Mouse (Mus musculus): ENCODE data around the gene Fam214a.

Fam214a gene

DNA sequence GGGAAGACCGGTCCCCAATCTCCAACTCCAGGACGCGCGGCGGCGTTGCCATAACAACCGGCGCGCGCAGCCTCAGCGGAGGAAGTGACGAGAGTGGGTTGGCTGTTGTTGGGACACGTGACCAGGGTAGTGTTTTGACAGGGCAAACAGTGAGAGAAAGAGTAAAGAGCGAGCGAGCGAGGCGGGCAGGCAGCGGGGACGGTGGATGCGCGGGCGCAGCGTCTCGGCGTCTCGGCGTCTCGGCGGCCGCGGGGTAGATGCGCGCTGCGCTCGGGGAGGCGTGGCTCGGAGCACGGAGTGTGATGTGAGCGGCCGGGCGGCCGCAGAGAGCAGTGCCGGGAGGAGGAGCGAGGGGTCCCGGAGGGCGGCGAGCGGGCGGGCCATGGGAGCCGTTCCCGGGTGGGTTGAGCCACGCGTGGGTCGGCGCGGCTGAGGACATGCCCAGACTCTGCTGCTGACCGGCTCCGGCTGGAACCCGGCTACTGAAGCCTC lies at the start of gene Fam214a:
Fam214a (plus strand) TSS at position 129 of the 492 bp plus-strand sequence.
- DNase-seq (ENCODE audit: low spot score): peak; percentile 95

DNA sequence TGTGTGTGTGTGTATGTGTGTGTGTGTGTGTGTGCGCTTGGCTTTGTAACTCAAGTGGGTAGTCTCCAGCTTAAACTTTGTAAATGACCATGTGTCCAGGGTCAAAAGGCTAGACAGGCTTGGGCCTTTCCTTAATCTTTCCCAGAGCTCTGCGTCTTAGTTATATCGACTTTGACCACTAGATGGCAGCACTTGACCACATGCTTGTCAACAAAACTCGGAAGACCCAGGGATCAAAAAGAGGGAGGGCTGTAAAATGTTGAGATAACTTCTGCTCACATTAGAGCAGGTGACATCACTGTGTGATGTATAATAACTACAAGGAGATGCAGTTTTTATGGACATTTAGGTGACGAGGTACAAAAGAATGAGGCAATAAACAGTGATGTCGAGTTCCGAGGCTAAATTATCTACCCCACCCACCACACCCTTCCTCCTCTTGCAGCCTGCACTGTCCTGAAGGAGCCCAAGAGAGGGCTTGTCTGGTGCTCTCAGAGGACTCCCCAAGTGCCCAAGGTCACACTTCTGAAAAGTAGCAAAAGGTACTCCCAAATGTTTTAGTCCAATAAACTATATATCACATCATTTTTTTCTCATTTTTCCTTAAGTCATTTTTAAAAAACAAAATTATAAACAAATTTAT lies 47.7 kb upstream of the Fam214a start:
- DNase-seq (ENCODE audit: low spot score): peak; percentile 85

DNA sequence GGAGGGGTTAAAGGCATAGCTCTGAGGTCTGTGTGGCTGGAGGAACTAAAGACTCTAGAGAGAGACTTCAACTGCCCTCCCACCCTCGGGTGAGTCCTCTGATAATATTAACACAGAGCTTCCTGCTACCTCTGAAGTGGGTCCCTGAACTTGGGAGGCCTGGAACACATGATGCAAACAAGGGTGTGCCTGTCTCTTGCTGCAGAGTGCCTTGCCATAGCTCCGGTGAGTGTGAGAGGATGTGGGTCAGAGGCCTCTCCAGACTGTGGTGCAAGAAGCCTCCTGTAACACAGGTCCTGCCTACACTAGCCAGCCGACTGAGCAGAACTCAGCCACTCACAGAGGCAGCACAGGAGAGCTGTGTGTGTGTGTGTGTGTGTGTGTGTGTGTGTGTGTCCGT lies 45.7 kb upstream of the Fam214a start:
- no peak for DNase-seq (ENCODE audit: low spot score)

DNA sequence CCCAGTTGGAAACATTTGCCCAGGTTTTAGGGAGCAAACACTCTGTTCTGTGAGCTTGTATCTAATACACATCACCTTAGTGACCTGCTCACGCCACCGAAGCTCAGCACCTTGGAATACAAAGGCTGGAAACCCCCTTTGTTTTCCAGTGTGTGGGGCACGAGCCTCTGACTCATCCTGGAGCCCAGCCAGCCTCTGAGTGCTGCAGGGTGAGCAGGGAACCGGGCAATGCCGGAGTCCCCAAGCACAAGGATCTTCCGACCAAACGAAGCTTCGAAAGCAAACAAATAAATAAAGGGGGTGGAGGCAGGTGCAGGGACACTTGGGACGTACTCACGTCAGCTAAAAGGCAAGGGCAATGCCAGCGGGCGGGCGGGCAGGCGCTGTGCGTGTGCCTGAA lies 43.4 kb upstream of the Fam214a start:
- DNase-seq (ENCODE audit: low spot score): peak; percentile 35

DNA sequence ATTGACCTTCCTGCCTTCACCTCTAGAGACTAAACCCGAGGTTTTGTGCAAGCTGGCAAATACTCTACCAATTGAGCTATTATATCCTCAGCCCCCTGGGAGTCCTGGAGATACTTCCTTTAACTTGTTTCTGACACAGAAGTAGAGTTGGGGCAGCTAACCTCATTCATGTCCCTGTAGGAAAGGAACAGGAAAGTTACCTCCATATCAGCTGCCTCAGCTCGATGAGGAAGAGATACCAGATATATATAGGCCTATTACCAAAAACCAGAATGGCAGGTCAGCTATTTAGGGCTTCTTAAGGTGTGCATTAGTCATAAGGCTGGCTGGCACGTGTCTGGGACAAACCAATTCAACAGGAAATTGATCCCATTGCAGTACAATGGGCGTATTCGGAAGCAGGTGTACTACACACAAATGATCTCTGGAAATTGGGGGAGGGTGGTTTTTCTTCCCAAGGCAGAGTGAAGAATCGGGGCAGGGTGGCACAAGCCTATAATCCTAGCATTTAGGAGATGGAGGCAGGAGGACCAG lies 42.4 kb upstream of the Fam214a start:
- no peak for DNase-seq (ENCODE audit: low spot score)

DNA sequence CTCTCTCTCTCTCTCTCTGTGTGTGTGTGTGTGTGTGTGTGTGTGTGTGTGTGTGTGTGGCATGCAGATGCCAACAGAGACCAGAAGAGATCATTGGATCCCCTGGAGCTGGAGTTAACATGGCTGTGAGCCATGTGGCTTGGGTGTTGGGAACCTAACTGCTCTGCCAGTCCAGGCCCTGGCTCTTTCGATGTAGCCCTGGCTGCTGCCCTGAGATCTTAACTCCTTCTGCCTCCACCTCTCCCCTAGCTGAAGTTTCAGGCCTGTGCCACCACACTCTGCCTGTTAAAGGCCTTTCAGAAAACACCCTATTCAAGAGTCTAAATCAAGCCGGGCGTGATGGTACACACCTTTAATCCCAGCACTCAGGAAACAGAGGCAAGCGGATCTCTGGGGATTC lies 41.3 kb upstream of the Fam214a start:
- no peak for DNase-seq (ENCODE audit: low spot score)

DNA sequence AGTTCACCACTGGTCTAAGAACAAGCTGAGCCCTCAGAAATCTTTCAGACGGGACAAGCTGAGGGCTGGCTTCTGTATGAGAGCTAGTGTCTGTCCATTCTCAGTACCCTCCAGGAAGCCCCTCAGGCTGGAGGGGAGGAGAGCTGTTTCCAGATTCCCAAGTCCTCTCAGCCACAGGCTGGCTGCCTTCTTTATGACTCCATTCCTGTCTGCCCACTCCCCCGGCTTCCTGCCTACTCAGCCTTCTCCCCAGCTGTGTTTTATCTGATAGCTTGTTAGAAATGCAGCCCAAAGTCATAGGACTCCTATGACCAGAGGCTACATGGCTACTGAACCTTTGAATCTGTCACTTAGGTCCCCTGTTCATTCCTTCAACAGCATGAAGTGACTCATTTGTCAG lies 40.8 kb upstream of the Fam214a start:
- DNase-seq (ENCODE audit: low spot score): no peak

DNA sequence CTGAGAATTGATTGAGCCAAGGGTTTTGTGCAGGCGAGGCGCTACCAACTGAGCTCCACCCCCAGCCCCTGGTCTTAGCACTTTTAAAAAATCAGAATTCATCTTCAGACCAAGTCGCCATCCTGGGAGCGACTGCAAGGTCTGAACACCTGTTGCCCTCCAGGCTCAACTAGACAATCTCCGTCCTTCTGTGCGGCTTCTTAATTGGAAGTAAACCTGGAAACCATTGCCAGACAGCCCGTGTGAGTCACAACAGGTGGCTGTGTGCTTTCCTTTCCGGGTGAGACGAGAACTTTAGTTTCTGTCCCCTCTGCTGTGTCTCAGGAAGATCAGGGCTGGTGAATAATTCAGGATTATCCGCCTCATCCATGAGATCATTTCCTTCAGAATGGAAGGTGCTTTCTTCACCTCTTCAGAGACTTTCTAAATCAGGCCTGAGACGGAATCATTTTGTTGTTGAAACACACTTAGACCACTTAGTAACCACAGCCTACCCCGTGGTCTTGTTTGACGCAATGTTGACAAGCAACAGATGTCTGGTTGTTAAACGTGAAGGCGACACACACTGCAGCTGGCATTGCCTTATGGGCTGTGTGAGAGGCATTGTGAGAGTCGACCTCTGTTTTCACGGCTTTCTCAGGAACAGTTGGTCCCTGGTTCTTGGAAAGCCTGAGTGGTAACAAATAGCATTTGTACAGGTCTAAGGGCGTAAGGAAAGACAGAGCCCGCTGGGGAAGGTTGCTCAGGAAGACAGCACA lies 39.9 kb upstream of the Fam214a start:
- no peak for DNase-seq (ENCODE audit: low spot score)

DNA sequence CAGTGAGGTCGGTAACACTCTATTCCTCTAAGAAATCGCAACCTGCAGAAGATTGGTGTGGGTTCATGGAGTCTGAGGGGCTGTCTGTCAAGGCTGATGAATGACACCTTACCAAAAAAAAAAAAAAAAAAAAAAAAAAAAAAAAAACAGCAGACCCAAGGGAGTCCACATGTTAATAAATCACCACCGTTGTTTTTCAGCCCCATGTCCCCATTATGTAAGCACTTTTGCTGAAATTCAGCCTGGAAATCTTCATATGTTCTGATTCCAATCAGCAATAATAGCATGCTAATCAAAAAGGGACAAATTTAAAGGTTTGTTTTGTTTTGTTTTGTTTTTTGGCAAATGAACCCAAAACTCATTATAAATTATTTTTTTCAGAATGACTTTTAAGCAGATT lies 37.1 kb upstream of the Fam214a start:
- DNase-seq (ENCODE audit: low spot score): no peak

DNA sequence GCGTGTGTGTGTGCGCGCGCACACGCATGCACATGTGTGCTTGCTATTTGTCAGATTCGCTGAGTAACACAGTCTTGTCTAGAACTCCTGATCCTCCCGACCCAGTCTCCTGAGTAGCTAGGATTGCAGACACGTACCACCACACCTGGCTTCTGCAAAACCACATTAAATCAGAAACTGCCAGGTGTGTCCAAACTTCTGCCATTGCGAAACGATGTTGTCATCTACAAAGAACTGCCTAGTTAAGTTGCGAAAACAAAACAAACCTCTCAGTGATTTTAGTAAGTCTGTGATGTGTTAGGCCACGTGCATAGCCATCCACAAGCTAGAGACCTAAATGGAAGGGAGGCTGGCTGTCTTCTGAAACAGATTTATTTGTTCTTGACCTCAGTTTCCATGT lies 32.2 kb upstream of the Fam214a start:
- no peak for DNase-seq (ENCODE audit: low spot score)

DNA sequence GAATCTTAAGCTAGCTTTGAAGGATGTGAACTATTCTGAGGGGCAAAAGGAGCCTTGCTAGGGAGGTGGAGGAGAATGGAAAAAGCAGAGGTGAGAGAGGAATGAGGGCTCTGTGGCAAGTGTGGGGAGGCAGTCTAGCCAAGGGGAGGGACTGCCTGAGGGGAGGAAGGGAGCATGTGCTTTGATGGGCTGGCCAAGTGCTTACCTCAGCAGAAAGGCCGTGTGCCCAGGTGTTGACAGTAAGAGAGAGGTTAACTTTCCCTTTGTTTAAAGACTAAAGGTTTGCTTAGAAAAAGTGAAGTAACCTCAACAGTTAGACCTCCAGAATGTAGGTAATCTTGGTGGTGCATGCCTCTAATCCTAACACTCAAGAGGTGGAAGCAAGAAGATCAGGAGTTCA lies 31.3 kb upstream of the Fam214a start:
- DNase-seq (ENCODE audit: low spot score): no peak

DNA sequence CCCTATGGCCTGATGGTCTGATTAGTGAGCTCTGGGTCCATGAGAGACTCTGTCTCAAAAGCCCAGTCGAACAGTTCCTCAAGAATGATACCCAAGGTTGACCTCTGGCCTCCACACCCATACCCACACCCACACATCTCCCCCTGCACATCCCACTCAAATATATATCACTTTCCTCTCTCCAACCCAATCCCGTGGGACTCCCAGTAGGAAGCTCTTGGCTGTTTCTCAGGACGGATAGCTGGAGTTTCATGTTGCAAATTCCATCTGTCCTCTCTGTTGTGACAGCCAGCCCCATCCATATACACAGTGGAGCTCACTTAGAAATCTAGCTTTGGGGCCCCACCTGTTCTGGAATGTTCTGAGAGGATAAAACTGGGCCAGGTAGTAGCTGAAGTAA lies 29.8 kb upstream of the Fam214a start:
- no peak for DNase-seq (ENCODE audit: low spot score)

DNA sequence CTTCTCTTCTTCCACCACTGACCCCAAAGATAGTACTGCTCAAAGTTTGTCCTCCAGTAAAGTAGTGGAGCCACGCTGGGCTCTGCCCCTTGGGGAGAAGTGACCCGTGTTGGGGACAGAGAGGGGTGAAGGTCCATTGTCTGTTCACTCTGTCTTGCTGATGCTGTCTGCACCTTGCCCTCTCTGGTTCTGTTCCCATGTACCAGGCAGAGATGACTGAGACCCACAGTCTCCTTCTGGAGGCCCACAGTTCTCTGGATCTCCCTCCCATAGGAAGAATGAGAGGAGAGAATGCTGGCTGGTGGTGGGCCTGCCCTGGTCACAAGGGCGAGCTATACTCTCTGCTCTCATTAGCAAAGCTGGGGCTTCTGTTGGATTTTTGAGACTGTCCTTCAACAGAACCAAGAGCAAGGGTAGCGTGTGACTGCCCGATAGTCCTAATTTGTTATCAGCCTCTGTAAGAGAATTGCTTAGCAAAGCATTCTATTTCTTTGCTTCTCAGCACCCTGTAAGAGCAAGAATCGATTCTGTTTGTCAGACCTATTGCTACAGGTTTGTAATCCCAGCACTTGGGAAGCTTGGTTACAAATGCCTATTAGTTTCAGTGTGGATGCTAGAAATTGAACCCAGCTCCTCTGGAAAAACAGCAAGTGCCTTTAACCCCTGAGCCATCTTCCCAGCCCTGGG lies 29.2 kb upstream of the Fam214a start:
- no peak for DNase-seq (ENCODE audit: low spot score)

DNA sequence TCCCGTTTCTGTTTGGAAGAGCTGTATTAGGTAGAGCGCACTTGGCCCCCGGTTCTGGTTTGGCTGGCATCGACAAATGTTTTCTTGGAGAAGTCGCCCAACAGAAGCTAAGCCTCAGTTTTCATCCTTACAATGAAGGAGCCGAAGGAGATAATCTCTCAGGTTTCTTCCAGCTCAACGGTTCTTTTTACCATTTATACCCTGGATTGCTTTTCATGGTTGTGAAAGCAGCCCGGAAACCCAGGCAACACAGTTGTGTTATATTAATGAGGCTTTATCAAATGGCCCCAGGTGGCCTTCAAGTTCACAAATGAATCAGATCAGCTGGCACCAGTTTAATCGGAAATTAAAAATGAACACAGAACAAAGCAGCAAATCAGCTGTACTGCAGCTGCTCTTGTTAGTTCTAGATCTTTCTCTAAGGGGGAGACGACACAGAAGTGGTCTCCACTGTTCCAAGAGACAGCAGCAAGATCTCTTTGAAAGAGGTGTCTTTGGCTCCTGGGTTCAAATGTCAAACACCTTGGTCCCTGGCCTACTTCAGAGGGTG lies 27.4 kb upstream of the Fam214a start:
- DNase-seq (ENCODE audit: low spot score): no peak

DNA sequence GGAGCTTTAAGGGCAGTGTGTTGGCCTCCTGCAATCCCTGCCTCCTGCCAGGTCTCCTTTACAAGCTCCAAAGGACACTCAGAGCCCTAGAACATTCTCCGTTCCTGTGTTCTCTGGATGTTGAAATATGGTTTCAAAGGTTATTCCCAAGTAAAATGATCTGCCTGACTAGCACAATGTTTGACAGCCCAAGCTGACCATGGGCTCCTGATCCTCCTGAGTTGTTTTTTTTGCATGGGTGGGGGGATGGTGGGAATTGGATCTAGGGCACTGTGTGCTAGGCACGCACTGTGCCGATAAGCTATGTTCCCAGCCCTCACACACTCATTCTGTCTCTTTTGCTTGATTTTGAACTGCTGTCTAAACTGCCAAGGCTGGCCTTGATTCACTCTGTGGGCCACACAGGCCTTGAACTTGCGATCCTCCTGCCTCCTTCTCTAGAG lies 22.7 kb upstream of the Fam214a start:
- DNase-seq (ENCODE audit: low spot score): no peak

DNA sequence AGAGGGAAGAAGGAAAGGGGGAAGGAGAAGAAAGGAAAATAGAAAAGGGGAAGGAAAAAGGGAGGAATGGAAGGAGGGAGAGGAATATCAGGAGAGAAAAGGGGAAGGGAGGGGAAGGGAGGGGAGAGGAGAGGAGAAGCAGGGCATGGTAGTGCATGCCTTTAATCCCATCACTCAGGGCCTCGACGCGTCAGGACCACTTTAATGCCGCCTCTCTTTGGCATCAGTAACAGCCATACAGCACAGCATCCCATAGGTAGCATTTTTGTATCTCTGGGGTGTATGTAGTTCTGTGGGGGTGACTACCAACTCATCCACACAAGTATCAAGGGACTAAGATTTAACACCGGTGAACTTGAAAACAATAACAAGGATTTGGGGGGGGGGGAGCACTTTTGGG lies 22.0 kb upstream of the Fam214a start:
- DNase-seq (ENCODE audit: low spot score): no peak

DNA sequence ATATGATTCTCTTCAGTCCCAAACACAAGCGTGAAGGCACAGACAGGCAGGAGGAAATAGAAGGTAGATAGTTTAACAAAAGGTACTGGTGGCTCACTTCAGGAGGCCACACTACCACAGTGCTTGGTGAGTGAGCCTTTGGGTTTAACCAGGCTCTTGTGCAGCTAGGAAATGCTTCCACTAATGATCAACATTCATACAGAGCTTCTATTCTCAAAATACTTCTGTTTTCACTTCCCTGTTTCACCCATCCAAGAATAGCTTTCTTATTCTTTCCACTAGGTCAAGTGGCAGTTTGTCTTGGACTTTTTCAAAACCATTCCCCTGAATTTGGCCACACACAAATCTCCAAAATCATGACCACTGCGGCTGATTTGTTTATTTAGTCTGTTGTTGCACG lies 17.4 kb upstream of the Fam214a start:
- no peak for DNase-seq (ENCODE audit: low spot score)

DNA sequence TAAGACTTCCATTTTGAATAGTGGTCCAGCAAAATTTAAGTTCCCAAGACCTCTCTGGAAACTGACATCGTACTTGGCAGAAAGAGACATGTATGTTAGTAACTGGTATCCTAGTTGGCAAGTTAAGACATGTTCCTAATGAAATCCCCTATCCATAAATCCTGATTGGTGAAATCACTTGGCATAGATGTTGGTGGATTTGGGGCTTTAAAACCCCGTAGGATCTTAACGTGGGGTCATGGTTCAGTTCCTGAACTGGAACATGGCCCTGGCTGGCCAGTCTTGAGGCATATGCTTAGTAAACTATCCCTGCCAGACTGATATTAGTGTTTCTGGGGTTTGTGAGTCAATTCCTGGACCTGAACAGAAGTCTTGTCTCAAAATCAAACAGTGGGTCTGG lies 14.9 kb upstream of the Fam214a start:
- DNase-seq (ENCODE audit: low spot score): no peak

DNA sequence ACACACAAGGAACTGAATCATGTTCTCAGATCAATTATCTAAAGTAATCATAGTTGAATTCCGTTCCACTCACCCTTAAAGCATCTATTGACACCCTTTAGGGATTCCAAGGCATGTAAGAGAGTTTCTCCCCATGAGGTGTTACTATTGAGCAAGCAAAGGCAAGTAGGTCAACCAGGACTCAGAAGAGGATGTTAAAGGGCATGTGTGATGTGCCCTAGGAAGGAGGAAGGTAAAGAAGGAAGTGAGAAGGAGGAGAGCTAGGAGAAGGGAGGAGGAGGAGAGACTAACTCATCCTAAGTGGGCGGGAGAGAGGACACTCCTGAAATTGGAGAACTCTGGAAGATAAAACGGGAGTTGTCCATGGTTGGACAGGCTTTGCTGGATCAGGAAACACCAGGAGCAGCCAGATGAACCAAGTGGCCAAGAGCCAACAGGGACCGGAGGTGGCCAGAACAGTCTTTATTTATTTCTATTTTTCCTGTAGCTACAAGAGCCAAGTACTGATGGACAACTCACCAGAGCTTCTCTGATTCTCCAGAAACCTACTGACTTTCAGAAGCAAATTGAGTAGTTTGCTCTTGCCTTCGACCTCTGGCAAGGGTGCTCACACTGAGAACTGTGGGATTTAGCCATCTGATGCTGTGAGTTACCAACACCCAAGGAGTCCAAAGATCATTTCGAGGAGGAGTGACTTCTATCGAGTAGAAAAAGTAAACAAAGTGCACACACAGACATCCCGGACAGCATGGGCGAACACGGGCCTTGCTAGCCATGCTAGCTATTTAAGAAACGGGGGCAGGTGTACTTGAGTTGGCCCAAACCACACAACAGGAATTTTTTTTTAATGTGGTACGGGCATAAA lies 13.8 kb upstream of the Fam214a start:
- no peak for DNase-seq (ENCODE audit: low spot score)

DNA sequence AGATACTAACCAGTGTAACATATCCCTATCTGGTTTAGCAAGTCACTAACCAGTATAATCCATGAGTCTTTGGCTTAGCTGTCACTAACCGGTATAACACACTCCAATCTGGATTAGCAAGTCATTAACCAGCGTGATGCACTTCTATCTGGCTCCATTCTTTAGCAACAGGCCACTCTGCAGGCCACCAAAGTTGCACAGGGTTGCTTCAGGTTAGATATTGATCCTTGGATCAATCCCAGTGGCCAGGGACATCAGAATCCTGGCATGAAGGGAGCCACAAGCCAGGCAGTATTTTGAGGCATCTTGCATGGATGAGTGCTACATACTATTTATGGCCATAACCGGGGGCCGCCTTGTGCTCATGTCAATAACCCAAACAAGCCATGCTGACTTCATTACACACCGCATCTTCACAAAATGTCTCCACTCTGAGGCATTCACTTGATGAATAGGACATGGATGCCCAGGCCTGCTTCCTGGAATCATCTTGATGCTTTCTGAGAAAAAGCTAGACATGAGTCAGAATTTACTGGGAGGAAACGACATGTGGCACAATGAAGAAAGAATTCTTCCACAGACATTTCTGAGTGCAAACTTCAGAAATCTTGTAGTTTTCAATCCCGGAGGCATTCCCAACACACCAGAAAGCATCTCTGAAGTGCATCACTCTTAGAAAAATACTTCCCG lies 5.8 kb upstream of the Fam214a start:
- DNase-seq (ENCODE audit: low spot score): no peak

DNA sequence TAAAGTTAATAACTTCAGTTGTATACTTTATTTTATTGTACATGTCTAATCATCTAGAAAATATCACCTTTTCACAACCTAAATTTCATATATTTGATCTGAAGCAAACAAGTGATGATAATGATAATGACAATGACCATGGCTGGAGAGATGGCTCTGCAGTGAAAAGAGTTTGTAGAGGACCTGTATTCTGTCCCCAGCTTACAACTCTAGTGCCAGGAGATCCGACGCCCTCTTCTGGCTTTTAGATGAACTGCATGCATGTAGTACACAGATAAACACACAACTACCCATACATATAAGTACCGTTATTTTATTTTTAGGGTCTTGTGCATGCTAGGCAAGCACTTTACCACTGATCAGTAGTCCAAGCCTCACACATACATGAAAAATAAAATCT lies 1.2 kb upstream of the Fam214a start:
- DNase-seq (ENCODE audit: low spot score): no peak
